Mouse (Mus musculus) adrenal gland, postnatal 4 days (tissue): ENCODE results near the gene Auts2. TPM values are rescaled to one million over a fixed set of nuclear protein-coding genes. Genes with fewer than 3 reads are reported as not detected.

Experiments used
- DNase-seq, 2 experiments: peaks; one replicate each; pipeline ENCODE4 v3.0.0; 2021 to 2022; ENCODE audit warnings: low spot score in 2 of 2, mixed read lengths in 2 of 2
- total RNA-seq, 2 experiments: library from RNA; stranded (reverse); gene quantifications; 2 replicates each; pipeline ENCODE4 v1.2.3; 2021

Auts2 gene
- total RNA-seq, 2 experiments from 2014 or later: 72.9 to 80.5 TPM

DNA sequence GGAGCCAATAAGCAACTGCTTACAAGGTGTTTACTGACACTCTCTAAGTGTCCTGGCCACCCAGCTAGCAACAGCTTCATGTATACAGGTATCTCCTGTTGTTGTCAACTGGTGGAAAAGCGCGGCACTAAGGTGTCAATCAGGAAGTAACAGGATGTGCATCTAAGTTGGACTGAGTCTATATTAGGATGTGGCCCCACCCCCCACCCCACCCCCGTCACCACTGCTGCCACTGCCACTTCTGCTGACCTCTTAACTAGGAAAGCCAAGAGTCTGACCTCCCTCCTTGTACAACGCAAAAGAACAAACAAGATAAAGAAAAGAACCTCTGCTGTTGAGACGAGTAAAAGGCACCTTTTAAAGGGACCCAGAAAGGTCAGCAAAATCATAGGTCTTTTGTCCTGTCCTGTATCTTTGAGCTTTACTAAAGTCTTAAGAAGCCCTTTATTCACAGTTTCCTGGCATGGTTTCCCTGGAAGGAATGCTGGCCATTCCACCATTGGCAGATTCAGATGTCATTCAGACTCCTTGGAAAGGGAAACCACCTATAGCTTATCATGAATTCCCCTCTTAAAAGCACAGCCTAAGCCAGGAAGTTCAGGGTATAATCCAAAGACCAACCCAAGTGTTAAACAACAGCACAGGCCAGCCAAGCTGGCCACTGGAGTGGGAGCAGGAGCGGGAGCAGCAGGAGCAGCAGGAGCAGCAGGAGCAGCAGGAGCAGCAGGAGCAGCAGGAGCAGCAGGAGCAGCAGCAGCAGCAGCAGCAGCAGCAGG is 148.2 kb downstream of the Auts2 start:
- DNase-seq: no peak

DNA sequence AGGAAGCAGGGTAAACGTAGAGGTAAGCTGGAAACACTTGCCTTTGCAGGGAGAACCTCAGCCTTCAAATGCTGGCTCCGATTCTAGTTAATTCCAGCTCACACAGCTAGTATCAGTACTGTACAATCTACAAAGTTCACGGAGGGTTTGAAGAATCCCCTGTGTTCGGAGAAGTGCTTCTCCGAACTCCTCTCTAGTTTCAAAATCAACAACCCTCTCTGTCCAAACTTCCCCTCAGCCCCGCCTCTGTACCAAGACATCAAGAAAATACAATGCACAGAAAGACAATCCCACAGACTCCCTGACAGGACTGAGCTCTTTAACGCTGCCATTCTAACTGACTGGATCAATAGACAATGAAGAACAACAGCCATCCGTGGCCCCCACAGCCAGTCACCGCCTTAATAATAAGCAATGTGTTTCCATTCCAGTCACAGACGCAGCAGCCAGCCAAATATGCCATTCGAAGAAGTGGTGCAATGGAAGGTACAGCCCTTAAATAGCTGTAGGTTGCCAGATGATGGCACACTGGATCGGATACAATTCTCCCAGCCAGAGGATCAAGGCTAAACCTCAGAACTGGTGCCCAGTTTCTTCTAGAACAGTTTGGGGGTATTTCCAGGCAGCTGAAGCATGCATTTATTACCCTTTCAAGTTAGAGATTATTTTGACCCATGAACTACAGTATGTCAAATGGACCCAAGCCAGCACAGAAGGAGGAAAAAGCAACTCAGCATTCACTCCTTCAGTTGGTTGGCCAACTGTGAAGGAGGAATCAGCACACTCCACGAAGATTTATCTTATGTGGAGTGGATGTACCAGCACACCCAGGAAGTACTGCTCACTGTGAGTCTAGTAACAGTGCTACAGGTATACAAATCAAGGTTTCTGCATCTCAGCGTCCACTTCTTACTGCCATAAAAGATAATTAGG is 151.0 kb downstream of the Auts2 start:
- DNase-seq: no peak

DNA sequence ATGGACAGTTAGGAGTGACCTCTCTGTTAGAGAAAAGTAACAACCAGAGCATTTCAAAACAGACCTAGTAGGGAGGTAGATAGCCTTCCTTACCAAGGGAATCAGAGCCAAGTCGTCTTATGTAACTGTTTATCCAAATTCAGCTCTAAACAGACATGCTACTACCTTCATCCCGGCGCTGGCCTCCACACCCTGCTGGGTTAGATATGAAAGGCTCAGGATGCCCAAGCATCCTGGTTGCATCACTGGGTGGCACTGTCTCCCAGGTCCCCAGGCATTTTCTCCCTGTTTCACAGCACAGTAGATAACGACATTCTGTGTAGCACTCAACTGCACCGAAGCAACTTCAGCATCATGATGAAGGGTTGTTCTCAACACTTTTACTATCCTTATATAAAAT is 154.4 kb downstream of the Auts2 start:
- DNase-seq: no peak

DNA sequence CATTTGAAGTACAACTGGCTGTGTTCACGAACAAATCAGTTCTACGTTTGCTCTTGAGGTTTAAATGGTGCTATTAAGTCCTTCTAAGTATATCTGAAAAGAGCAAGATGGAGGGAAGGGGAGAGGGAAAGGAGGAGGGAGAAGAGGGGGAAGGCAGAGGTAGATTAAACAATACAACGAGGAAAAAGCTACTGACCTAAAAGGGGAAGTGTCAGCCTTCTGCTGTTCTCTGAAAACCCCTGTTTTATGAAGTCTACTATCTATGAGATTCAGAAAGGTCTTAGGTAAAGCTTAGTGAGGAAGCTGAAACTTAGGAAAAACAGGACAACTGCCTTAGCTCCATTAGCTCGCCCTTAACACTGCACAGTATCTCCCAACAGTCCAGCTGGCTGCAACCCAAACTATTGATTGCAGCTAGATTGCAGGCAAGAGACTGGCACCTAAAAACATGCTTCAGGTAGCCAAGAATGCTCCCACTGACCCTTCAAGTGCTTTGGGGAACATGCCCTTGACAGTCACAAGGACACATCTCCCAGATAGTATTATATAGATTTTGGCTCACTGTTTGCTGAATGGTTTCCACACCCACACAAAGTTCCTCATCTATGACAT is 157.8 kb downstream of the Auts2 start:
- no peak for DNase-seq

DNA sequence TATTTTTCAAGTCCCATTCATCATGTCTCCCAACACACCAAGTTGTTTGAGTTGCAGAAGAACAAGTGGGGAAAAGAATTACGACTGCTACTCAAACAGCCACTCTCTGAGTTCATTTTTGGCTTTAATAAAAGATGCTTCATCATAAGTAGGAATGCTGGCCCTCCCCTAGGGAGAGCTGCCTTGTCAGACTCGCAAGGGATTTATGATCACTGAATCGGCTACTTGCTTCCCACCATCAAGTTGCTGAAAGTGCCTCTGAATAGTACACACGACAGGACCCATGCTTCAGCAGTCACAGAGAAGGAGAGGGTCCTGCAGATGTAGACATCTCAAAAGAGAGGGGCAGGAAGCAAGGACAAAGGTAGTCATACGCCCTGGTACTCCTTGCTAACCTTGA is 162.9 kb downstream of the Auts2 start:
- DNase-seq: no peak

DNA sequence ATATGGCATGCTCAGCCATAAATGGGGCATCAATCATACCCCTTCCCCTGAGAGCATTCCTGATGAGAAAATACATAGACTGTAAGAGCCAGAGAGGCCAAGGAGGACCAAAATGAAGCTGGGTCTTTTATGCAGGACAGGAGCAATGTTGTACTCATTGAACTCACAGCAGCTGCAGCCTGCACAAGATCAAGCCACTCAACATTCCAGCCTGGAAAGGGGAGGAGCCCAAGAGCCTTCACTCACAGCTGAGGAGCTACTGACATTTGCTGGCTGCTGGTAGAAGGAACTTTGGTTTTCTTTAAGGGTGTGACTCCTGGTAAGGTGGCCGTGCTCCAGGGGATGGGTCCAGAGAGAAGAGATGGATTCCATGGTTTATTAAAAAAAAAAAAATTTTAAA is 164.2 kb downstream of the Auts2 start:
- DNase-seq: no peak

DNA sequence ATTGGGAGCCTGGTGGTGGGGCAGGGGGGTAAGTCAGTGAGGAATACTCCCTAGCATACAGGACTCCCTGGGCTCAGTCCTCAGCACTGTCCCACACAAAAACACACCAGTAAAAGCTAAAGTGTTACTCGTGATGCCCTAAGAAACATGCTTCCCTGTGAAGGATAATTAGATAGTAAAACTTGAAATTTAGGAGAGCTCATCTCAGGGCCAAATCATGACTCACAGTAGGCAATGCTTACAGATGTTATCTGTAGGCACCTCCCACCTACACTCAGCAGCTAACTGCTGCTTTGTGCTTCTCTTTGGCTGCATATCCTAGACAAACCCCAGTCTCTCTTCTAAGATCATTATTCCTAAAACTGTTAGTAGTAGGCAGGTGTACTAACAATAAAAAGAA is 168.0 kb downstream of the Auts2 start:
- no peak for DNase-seq

DNA sequence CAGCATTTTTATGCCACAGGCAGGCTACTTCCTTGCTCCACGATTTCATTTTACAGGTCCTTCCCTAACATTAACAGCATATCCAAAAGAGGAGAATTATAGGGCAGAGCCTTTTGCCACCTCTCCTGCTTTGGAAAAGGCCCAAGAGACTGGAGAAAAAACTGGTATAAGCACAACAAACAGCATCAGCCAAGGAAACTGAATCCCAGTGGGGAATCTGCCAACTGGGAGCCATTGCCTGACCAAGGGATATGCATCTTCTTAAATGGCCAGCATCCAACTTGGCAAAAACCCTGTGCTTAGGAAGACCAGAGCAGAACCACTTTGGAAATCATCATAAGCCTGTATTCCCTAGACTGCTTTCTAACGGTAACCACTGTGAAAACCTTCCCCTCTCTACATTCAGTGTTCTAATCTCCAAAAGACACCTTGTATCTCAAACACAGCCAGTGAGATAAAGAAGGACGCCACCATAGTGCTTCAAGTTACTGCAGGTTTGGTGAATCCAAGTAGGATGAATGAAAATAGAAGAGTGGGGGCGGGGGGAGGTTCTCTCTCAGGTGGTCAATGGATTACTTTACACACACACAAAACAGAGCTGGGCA is 169.6 kb downstream of the Auts2 start:
- DNase-seq: no peak

DNA sequence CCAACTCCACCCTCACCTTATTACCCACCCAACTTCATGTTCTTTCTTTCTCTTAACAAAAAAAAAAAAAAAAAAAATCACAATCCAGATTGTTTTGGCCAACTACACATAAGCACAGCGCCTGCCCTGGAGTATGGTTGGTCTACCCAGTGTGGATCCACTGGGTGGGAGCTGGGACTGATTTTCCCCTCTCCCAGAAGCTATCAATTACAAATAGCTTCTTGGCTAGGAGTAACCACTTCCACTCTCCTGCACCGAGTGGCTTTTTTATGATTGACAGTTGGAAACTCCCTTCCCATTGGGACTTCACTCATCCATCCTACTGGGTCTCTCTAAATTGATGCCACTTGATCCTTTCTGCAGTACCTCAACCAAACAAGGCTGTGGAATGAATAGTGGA is 170.5 kb downstream of the Auts2 start:
- no peak for DNase-seq

DNA sequence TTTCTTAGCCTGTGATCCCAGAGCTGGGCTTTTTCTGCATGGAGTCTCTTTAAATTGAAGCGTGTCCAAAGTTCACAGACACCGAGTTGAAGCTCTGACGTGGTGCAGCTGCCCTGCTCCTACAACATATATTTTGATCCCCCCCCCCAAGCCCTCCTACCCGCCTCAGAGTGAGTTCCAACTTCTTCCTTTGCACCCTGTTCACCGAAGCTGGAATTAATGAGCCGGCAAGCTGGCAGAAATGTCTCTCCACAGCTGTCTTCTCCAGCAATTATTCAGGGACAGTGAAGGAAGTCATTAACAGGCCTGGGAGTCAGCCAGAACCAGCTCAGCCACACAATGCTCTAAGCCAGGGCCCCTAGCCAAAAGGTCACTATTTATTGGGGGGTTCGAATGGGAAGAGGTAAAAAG is 174.5 kb downstream of the Auts2 start:
- no peak for DNase-seq

DNA sequence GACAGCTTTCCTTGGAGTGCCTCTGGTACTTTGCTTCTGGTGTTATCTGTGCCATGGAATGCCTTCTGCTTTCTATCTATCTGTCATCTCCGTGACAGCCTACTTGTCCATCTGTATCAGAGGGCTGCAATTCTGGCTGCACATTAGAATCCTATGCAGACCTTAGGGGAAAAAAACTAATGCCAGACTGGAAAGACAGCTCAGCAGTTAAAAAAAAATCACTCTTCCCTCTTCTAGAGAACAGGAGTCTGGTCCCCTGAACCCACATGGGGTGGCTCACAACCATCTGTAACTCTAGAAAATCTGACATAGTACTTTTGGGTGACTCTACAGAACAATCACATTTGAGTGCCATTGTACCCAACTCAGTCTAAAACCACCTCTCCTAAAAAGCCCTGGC is 181.9 kb downstream of the Auts2 start:
- DNase-seq: no peak

DNA sequence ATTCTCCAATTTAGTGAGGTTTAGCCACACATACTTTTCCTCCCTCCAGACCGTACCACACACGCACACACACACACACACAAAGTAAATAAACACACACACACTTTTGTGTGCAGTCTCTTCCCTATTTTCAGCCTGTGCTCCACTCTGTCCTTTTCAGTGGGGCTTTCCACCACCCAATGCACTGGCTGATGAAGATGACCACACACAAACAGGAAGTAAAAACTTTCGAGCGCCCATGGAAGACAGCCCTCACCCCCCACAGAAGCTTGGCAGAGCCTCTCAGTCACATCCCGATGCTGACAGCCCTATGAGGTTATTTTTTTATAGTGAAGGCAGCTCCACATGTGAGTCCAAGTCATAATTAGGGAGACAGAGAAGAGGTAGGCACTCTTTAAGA is 185.4 kb downstream of the Auts2 start:
- DNase-seq: no peak

DNA sequence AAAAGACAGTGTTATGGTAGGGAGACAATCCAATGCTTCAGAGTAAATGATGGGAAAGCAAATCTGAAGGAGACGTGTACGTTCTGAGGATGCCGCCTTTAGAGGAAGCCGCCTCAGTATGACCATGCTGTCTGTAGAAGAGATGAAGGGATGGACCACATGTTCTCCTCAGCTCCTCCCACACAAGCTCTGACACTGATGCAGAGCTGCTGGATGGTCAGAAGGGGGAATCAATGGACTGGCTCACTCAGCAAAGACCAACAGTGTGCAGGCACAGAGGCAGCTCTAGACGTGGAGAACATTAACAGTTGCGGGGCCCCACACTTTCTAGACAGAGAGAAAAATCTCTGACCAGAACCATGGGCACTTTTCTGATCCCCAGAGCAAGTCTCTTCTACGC is 187.2 kb downstream of the Auts2 start:
- DNase-seq: no peak

DNA sequence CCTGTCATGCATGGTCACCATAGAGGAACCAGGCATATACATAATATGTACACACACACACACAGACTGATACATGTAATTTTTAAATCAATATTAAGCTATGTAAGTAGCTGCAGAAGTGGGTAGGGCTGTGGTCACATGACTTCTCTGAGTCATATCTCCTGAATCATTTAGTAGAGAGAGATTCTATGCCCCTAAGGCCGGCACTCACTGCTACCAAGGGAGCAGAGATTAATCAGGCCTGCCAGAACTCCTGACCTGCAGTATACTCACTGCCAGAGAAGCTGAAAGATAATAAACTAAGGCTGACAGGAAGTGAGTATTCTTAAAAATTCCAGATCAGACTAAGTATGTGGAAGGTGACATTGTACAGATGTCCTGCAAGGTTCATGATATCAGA is 190.7 kb downstream of the Auts2 start:
- DNase-seq: no peak

DNA sequence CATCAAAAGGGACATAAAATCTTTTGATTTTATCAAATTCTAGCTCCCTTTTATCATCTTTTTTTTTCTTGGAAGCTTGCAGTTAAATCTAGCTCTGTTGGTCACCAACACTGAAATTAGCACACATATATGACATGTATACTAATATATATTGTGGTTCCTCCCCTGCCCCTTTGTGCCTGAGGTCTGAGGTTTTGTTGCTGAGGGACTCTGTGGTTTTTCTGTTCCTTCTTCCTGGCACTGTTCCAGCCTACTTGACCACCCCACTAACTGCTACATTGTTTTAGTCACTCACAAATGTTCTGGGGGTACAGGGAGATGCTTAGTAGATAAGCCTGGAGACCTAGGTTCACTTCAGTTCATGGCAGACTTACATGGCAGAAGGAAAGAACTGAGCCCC is 192.0 kb downstream of the Auts2 start:
- DNase-seq: no peak

DNA sequence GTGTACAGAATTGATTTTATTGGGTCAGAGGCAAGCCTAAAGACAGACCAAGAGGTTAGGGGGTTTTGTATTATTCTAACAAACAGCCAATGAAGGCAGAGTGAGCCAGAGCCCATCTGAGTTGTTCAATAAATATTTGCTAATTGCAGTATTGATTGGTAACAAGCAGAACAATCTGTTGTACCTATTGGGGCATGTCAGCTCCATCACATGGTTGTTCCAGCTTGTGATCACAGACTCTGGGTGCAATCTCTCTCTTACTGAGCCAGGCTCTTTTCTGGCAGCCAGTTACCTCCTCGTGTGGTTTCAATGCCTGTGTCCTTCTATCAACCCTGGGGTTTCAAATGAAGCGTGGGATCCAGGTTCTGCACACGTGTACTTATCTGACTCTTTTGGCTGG is 201.8 kb downstream of the Auts2 start:
- DNase-seq: no peak

DNA sequence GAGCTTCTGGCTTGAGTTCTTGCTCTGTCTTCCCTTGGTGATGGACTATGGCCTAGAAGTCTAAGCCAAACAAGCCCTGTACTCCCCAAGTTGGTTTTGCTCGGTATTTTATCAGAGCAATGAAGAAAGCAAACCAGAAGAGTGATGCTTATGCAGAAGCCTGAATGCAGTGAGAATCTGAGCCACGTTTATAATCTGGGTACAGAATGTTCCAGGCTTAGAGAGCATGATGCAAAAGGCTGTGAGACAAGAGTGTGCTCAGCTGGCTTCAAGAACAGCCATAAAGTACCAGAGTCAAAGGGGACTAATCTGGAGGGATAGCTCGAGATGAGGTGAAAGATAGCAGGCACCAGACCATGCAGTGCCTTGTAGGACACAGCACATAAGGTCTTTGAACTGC is 205.5 kb downstream of the Auts2 start:
- no peak for DNase-seq

DNA sequence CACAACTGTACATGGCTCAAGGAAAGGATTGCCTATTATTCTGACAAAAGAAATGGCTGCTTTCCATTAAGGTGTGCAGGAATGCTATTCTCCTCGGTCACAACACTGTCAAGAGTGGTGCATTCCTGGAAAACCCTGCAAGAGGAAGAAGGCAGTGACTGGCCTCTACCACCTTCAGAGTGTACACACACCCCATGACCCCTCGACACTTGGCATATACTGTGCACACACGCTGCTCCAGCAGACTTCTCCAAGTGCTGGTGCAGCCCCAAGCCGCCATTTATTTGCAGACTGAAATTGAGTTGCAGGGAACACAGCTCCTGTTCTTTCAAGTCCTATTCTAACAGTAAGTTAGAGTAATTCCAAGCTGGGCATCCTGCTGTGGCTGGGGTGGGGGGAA is 207.4 kb downstream of the Auts2 start:
- no peak for DNase-seq

DNA sequence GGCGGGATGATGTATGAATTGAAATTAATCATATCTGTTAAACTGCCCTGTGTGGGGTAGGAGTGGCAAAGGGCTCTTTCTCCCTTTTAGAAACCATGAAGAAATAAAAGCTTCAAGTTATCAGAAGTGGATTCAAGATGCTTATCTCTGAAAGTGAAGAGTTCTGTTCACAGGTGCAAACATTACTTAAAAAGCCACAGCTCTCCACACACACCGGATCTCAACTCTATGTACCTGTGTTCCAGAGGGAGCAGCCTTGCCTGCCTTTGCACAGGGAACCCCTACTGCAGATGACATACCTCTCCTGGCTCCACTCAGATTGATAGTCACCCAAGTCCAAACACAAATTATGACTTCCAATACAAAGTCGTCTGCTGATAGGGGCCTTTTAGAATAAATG is 208.3 kb downstream of the Auts2 start:
- no peak for DNase-seq

DNA sequence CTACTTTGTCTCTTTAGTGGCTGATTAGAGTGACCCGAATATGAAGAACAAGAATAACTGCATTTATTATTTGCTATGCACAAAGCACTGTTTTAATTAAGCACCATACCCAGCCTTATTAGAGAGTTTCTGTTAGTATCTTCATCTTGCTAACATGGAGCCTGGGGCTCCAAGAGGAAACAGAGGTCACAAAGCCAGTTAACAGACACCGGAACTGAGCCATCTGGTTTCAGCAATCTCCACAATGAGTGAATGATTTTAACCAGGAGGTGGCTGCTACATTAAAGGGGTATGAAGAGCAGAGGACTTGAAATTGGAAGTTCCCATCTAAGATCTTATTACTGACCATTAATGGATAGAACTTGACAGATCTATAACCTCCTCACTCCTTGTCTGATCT is 209.4 kb downstream of the Auts2 start:
- DNase-seq: no peak

DNA sequence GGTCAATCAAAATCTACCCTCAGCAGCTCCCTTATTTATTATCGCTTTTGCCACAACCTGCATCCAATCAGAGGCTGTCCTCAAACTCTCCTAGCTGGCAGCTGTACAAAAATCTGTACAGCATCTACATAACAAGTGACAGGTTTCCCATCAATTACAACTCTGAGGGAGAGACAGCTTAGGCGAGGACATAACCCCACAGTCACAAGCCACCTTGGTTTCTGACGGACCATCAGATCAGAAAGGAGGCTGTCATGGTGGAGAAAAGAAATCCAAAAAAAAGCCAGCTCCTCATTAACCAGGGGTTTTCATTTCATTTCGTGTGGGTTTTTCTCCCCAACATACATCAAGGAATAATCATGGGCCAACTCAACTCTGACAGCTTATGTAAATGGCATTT is 210.6 kb downstream of the Auts2 start:
- no peak for DNase-seq
